Mouse (Mus musculus): Measurements from ENCODE around the gene Fkbpl. TPM values are rescaled to one million over a fixed set of nuclear protein-coding genes. Genes with fewer than 3 reads are reported as not detected.

Gene Fkbpl
- polyA plus RNA-seq, 1 experiment from 2014 or later = 8.8 TPM

DNA sequence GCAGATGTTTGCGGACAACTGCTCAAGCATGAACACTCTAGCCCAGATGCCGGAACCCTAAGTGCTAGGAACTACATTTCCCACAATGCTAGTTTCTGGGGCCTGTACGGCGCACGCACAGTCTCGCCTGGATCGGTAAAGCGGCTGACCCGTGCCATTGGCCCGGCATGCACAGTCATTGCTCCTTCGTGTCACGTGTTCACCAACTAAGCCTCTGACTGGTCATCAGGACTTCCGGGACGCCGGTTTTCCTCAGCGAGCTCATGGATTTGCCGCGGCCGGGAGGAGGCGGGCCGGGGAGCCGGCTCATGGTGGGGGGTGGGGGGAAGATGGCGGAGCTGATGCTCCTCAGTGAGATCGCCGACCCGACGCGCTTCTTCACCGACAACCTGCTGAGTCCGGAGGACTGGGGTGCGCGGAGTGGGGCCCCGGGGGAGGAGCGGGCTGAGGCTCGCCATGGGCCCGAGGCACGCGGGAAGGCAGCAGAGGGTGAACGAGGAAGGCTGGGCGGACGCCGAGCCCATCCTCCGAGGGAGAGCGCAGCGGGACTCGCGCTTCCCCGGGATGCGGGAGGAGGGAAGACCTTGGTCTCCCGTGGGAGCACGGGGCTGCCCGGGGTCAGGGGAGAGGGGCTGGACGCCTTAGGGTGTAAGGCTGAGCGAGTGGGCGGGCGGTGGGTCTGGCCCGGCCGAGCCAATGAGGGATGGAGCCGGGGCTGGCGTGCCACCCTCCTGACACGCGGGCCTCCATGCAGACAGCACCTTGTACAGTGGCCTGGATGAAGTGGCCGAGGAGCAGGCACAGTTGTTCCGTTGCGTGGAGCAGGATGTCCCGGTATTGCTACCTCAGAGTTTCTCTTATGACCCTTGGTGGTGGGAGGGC lies 2.6 kb downstream of the Fkbpl start, which contains the start of gene Atf6b:
Gene Atf6b (plus strand): TSS at position 241 of the 882 bp plus-strand sequence.
- Histone ChIP-seq H3K9ac (ENCODE audit: low read depth, low read length) (peak within 1 kb of the TSS; percentile 81), H3K4me2 (replicated peaks; ENCODE audit: low read depth) (peak within 1 kb of the TSS; percentile 92), H3K9me3 (ENCODE audit: control insufficient read depth) (no peaks in the 10 kb centered on the region), H3K27me3 (replicated peaks; ENCODE audit: control insufficient read depth, insufficient read depth, low read length) (no peaks in the 10 kb centered on the region), H3K4me3 (ENCODE audit: low read depth, low read length) (peak within 1 kb of the TSS; percentile 97), H3K4me1 (replicated peaks; ENCODE audit: control insufficient read depth, insufficient read depth, low read length) (0 out of 2 replicates have a peak, but pooled peaks cover 4% of the 10 kb centered on the region), H3K27ac (ENCODE audit: low read depth, low read length) (peak within 1 kb of the TSS; percentile 47; the same call in 1 of the 2 replicates), H3K36me3 (ENCODE audit: control insufficient read depth, insufficient read depth) (peaks cover 16% of the 10 kb centered on the region)
- peak; percentile 97 for ATAC-seq
- TF ChIP-seq CTCF (IDR thresholded peaks at IDR 0.05; ENCODE audit: low read depth) = no peak
- WGBS = under 1% methylated on average over 65 of the region's 66 CpGs

- Histone ChIP-seq H3K9ac (ENCODE audit: low read depth, low read length) (no peak overlapping the region), H3K27me3 (replicated peaks; ENCODE audit: control insufficient read depth, insufficient read depth, low read length) (no peaks in the 10 kb centered on the region), H3K27ac (ENCODE audit: low read depth, low read length) (no peak overlapping the region), H3K9me3 (ENCODE audit: control insufficient read depth) (no peaks in the 10 kb centered on the region), H3K4me1 (replicated peaks; ENCODE audit: control insufficient read depth, insufficient read depth, low read length) (0 out of 2 replicates have a peak, but pooled peaks cover 4% of the 10 kb centered on the region), H3K4me3 (ENCODE audit: low read depth, low read length) (no peak overlapping the region; the same call in 1 of the 2 replicates), H3K36me3 (ENCODE audit: control insufficient read depth, insufficient read depth) (peaks cover 28% of the 10 kb centered on the region), H3K4me2 (replicated peaks; ENCODE audit: low read depth) (peak overlapping the region; percentile 92)
- no peak for ATAC-seq
- no peak for TF ChIP-seq CTCF (IDR thresholded peaks at IDR 0.05; ENCODE audit: low read depth)
- 86% methylated on average over 16 of the region's 16 CpGs for WGBS
These were observed 3.8 kb downstream of the Fkbpl start for GRCm38 (mm10) chr17:34648141-34648890.

DNA sequence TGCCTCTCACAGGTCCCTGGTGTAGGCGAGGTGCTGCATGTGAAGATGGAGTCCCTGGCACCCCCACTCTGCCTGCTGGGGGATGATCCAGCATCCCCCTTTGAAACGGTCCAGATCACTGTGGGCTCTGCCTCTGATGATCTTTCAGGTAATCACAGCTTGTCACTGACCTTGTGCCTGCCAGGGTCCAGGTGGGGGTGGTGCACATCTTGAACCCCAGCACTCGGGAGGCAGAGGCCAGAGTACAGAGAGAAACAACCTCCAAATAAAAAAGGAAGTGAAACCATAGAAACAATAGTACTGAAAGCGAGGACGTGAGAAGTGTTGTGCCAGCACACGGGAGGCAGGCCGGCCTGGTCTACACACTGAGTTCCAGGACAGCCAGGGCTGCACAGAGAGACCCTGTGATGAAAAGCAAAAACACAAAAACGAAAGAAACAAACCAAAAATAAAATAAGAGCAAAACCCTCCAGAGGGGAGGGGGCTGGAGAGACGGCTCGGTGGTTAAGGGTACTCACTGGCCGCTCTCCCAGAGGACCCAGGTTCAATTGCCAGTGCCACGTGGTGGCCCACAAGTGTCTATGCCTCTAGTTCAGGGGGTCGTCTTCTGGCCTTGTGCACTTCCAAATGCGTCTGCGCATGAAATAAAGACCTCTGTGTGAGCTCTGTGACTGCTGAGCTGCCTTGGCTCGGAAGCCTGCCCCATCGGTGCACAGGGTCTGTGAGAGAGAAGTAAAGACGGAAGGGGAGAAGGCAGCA lies 4.7 kb downstream of the Fkbpl start:
- Histone ChIP-seq H3K36me3 (ENCODE audit: control insufficient read depth, insufficient read depth) (peaks cover 33% of the 10 kb centered on the region), H3K9me3 (ENCODE audit: control insufficient read depth) (no peaks in the 10 kb centered on the region), H3K4me3 (ENCODE audit: low read depth, low read length) (no peak overlapping the region), H3K9ac (ENCODE audit: low read depth, low read length) (no peak overlapping the region), H3K27me3 (replicated peaks; ENCODE audit: control insufficient read depth, insufficient read depth, low read length) (no peaks in the 10 kb centered on the region), H3K27ac (ENCODE audit: low read depth, low read length) (no peak overlapping the region), H3K4me2 (replicated peaks; ENCODE audit: low read depth) (no peak overlapping the region), H3K4me1 (replicated peaks; ENCODE audit: control insufficient read depth, insufficient read depth, low read length) (0 out of 2 replicates have a peak, but pooled peaks cover 4% of the 10 kb centered on the region)
- no peak for TF ChIP-seq CTCF (IDR thresholded peaks at IDR 0.05; ENCODE audit: low read depth)
- ATAC-seq = no peak
- WGBS = 87% methylated on average over 18 of the region's 18 CpGs

DNA sequence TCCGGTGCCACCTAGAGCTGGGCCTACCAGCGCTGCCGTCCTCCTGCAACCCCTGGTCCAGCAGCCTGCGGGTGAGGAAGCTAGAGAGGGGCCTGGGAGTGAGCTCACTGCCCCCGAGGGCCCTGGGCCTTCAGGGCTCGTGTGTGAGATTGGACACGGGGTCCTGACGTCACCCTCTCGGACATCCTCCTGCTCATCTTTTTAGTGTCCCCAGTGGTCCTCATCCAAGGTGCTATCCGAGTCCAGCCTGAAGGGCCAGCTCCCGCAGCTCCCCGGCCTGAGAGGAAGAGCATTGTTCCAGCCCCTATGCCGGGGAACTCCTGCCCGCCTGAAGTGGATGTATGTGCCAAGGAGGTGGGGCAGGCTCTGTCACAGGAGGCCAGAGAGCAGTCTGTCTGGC lies 6.2 kb downstream of the Fkbpl start:
- Histone ChIP-seq H3K9me3 (ENCODE audit: control insufficient read depth) (no peaks in the 10 kb centered on the region), H3K4me2 (replicated peaks; ENCODE audit: low read depth) (no peak overlapping the region), H3K27ac (ENCODE audit: low read depth, low read length) (no peak overlapping the region), H3K27me3 (replicated peaks; ENCODE audit: control insufficient read depth, insufficient read depth, low read length) (no peaks in the 10 kb centered on the region), H3K36me3 (ENCODE audit: control insufficient read depth, insufficient read depth) (peaks cover 33% of the 10 kb centered on the region), H3K9ac (ENCODE audit: low read depth, low read length) (no peak overlapping the region), H3K4me1 (replicated peaks; ENCODE audit: control insufficient read depth, insufficient read depth, low read length) (no peaks in the 10 kb centered on the region), H3K4me3 (ENCODE audit: low read depth, low read length) (no peak overlapping the region)
- no peak for TF ChIP-seq CTCF (IDR thresholded peaks at IDR 0.05; ENCODE audit: low read depth)
- ATAC-seq = no peak
- WGBS = 96% methylated on average over 14 of the region's 14 CpGs

DNA sequence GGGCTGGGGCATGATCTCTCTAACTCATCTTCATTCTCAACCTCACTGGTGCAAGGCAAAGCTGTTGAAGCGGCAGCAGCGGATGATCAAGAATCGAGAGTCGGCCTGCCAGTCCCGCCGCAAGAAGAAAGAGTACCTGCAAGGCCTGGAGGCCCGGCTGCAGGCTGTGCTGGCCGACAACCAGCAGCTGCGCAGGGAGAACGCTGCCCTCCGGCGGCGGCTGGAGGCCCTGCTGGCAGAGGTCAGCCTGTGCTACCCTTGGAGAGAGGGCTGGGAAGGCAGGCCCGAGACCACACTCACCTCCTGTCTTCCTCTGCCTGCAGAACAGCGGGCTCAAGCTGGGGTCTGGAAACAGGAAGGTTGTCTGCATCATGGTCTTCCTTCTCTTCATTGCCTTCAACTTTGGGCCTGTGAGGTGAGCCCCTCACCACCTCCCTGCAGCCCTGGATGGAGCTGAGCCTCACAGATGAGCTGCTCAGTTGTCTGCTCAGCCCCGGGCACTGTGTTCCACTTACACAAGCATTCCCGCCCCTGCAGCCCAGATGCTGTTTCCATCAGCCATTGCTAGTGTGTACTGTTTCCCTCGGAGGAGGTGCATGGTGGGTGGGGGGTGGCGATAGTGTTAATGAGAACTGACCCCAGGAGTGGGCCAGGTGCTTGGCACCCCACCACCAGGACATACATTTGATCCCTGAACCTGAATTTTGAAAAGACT lies 7.1 kb downstream of the Fkbpl start:
- Histone ChIP-seq H3K9ac (ENCODE audit: low read depth, low read length) (no peak overlapping the region), H3K9me3 (ENCODE audit: control insufficient read depth) (no peaks in the 10 kb centered on the region), H3K4me2 (replicated peaks; ENCODE audit: low read depth) (no peak overlapping the region), H3K27ac (ENCODE audit: low read depth, low read length) (no peak overlapping the region), H3K36me3 (ENCODE audit: control insufficient read depth, insufficient read depth) (peaks cover 33% of the 10 kb centered on the region), H3K27me3 (replicated peaks; ENCODE audit: control insufficient read depth, insufficient read depth, low read length) (no peaks in the 10 kb centered on the region), H3K4me1 (replicated peaks; ENCODE audit: control insufficient read depth, insufficient read depth, low read length) (peaks cover 7% of the 10 kb centered on the region; the same call in 1 of the 2 replicates), H3K4me3 (ENCODE audit: low read depth, low read length) (no peak overlapping the region)
- WGBS = 54% methylated on average over 19 of the region's 19 CpGs
- no peak for ATAC-seq
- TF ChIP-seq CTCF (IDR thresholded peaks at IDR 0.05; ENCODE audit: low read depth) = peak; percentile 77
